Comparison of ENCODE assay signal across 12 mouse cellular contexts in genomic region chr3:149846941-149847539, GRCm38 (mm10).
"Had no signal": no experiment of that assay in that cellular context is flagged by ENCODE, and none has a peak within 500 bp of the region (broad histone marks: within the 10 kb centered on the region; RNA-seq: fewer than 3 reads in every experiment).

No protein-coding gene starts in this region.

- H3K27ac ChIP-seq: kidney, embryonic 15.5 days; limb, embryonic 13.5 days; liver, embryonic 14.5 days; neural tube, embryonic 13.5 days had no signal

- H3K4me2 ChIP-seq: kidney, embryonic 15.5 days; limb, embryonic 13.5 days; neural tube, embryonic 13.5 days had no signal

- H3K9me3 ChIP-seq: kidney, embryonic 15.5 days; limb, embryonic 13.5 days; neural tube, embryonic 13.5 days had no signal

- H3K9ac ChIP-seq: kidney, embryonic 15.5 days; limb, embryonic 13.5 days; liver, embryonic 14.5 days; neural tube, embryonic 13.5 days had no signal

- H3K4me3 ChIP-seq: kidney, embryonic 15.5 days; limb, embryonic 13.5 days; neural tube, embryonic 13.5 days had no signal

- DNase-seq: kidney, adult 2 months; kidney, postnatal 14 days; left cerebral cortex, postnatal 4 days; midbrain, embryonic 14.5 days; right cerebral cortex, postnatal 14 days; thymus, adult 2 months; thymus, postnatal 25 days had no signal

- H3K27me3 ChIP-seq: kidney, embryonic 15.5 days had no signal

- ATAC-seq: lung, postnatal 0 days had no signal

- H3K36me3 ChIP-seq: kidney, embryonic 15.5 days; limb, embryonic 13.5 days; neural tube, embryonic 13.5 days had no signal
